Comparison of ENCODE assay signal across 23 mouse cellular contexts in the genomic region with DNA sequence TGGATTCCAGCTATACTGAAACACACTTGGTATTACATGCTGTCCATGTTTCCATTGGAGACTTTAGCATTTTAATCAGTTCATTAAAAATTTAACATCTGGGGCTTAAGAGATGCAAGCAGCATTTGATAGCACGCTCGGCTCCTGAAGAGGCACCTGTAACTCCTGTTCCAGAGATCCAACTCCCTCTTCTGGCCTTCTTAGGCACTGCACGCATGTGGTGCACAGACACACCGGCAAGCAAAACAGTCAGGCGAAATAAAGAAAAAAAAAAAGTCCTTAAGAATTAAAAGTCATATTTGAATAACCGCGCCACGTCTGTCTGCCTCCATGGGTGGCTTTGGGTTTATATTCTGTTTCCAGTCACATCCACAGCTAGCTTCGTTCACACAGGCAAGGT. TPM values are rescaled to one million over a fixed set of nuclear protein-coding genes. Genes with fewer than 3 reads are reported as not detected.
DNase-seq lines count a peak whose midpoint lies in the region; ATAC-seq and TF ChIP-seq lines count a peak whose summit lies in the region.
"Had no signal": no experiment of that assay in that cellular context is flagged by ENCODE, and none has a peak within 500 bp of the region (broad histone marks: within the 10 kb centered on the region; RNA-seq: fewer than 3 reads in every experiment).

No protein-coding gene starts in this region.

- H3K27ac ChIP-seq in hindbrain, postnatal 0 days = no peak overlapping the region
- no peak overlapping the region for H3K27ac ChIP-seq in hindbrain, embryonic 10.5 days
- no peak overlapping the region for H3K27ac ChIP-seq in midbrain, postnatal 0 days (ENCODE audit: low read depth, low read length)
- H3K27ac ChIP-seq in midbrain, embryonic 11.5 days (ENCODE audit: low read depth, low read length) = no peak overlapping the region
- H3K27ac ChIP-seq in stomach, postnatal 0 days (replicated peaks) = no peak overlapping the region
- H3K27ac ChIP-seq: heart, embryonic 10.5 days; hindbrain, embryonic 14.5 days; neural tube, embryonic 12.5 days had no signal

- peak; percentile 39 for DNase-seq in hindbrain, postnatal 0 days (ENCODE audit: low spot score)
- no peak for DNase-seq in hindbrain, embryonic 10.5 days (ENCODE audit: low spot score)
- DNase-seq in midbrain, postnatal 0 days (ENCODE audit: low spot score) = no peak
- no peak for DNase-seq in midbrain, embryonic 11.5 days (ENCODE audit: low spot score, missing footprints)
- peak; percentile 22 for DNase-seq in NIH3T3 (ENCODE audit: low read depth)
- DNase-seq in stomach, postnatal 0 days (ENCODE audit: low spot score) = no peak
- no peak for DNase-seq in kidney, postnatal 10 days
- DNase-seq: adrenal gland, postnatal 14 days; cerebellum, adult 18-20 months; gastrocnemius, postnatal 36 days; heart, postnatal 10 days; kidney, adult 18-20 months; kidney, postnatal 36 days had no signal

- no peaks in the 10 kb centered on the region for H3K36me3 ChIP-seq in hindbrain, postnatal 0 days (ENCODE audit: insufficient read depth, low read length)
- no peaks in the 10 kb centered on the region for H3K36me3 ChIP-seq in hindbrain, embryonic 10.5 days
- H3K36me3 ChIP-seq in midbrain, postnatal 0 days (ENCODE audit: insufficient read depth, low read length) = no peaks in the 10 kb centered on the region
- no peaks in the 10 kb centered on the region for H3K36me3 ChIP-seq in midbrain, embryonic 11.5 days (ENCODE audit: control insufficient read depth, insufficient read depth, low read length)
- H3K36me3 ChIP-seq in stomach, postnatal 0 days (ENCODE audit: control insufficient read depth, insufficient read depth, low read length) = no peaks in the 10 kb centered on the region
- H3K36me3 ChIP-seq: G1E; heart, embryonic 10.5 days; neural tube, embryonic 12.5 days had no signal

- H3K4me3 ChIP-seq in hindbrain, postnatal 0 days (ENCODE audit: low read length) = no peak overlapping the region
- no peak overlapping the region for H3K4me3 ChIP-seq in hindbrain, embryonic 10.5 days
- H3K4me3 ChIP-seq in midbrain, postnatal 0 days (ENCODE audit: low read depth, low read length) = no peak overlapping the region
- H3K4me3 ChIP-seq in midbrain, embryonic 11.5 days (ENCODE audit: low read depth, low read length) = no peak overlapping the region
- no peak overlapping the region for H3K4me3 ChIP-seq in stomach, postnatal 0 days (ENCODE audit: low read depth, low read length)
- H3K4me3 ChIP-seq: erythroblast, embryonic 14.5 days; heart, embryonic 10.5 days; neural tube, embryonic 12.5 days had no signal

- 91% methylated on average over 9 of the region's 9 CpGs for WGBS in hindbrain, postnatal 0 days
- 97% methylated on average over 9 of the region's 9 CpGs for WGBS in hindbrain, embryonic 10.5 days
- WGBS in midbrain, postnatal 0 days = 90% methylated on average over 9 of the region's 9 CpGs
- 96% methylated on average over 9 of the region's 9 CpGs for WGBS in midbrain, embryonic 11.5 days
- 95% methylated on average over 9 of the region's 9 CpGs for WGBS in stomach, postnatal 0 days

- no peaks in the 10 kb centered on the region for H3K9me3 ChIP-seq in hindbrain, postnatal 0 days (ENCODE audit: low read length)
- peaks cover 6% of the 10 kb centered on the region; the same call in 1 of the 2 replicates for H3K9me3 ChIP-seq in hindbrain, embryonic 10.5 days
- H3K9me3 ChIP-seq in midbrain, postnatal 0 days (ENCODE audit: low read length) = no peaks in the 10 kb centered on the region
- no peaks in the 10 kb centered on the region; the same call in 1 of the 2 replicates for H3K9me3 ChIP-seq in midbrain, embryonic 11.5 days (ENCODE audit: control insufficient read depth, low read length)
- H3K9me3 ChIP-seq in stomach, postnatal 0 days (ENCODE audit: control insufficient read depth, low read length) = no peaks in the 10 kb centered on the region

- no peaks in the 10 kb centered on the region for H3K4me1 ChIP-seq in hindbrain, postnatal 0 days (ENCODE audit: insufficient read depth, low read length)
- no peaks in the 10 kb centered on the region for H3K4me1 ChIP-seq in hindbrain, embryonic 10.5 days (replicated peaks)
- H3K4me1 ChIP-seq in midbrain, postnatal 0 days (ENCODE audit: insufficient read depth, low read length) = no peaks in the 10 kb centered on the region
- H3K4me1 ChIP-seq in midbrain, embryonic 11.5 days (ENCODE audit: control insufficient read depth, insufficient read depth, low read length) = no peaks in the 10 kb centered on the region
- H3K4me1 ChIP-seq in stomach, postnatal 0 days (replicated peaks; ENCODE audit: control insufficient read depth, insufficient read depth) = no peaks in the 10 kb centered on the region
- H3K4me1 ChIP-seq: neural tube, embryonic 12.5 days had no signal

- H3K4me2 ChIP-seq in hindbrain, postnatal 0 days (ENCODE audit: low read depth, low read length) = no peak overlapping the region
- H3K4me2 ChIP-seq in midbrain, postnatal 0 days (ENCODE audit: low read depth, low read length, poor library complexity, severe bottlenecking) = no peak overlapping the region
- H3K4me2 ChIP-seq in midbrain, embryonic 11.5 days = no peak overlapping the region
- no peak overlapping the region for H3K4me2 ChIP-seq in stomach, postnatal 0 days (replicated peaks; ENCODE audit: low read depth)
- H3K4me2 ChIP-seq: hindbrain, embryonic 14.5 days; neural tube, embryonic 12.5 days had no signal

- TF ChIP-seq EP300 in stomach, postnatal 0 days (optimal IDR thresholded peaks at IDR 0.05) = no peak

- ATAC-seq in hindbrain, postnatal 0 days = no peak
- no peak for ATAC-seq in midbrain, postnatal 0 days (ENCODE audit: low FRiP score)
- ATAC-seq in midbrain, embryonic 11.5 days (ENCODE audit: low FRiP score) = no peak
- no peak for ATAC-seq in stomach, postnatal 0 days (ENCODE audit: low FRiP score, low TSS enrichment)

- TF ChIP-seq CTCF in hindbrain, postnatal 0 days (IDR thresholded peaks at IDR 0.05; ENCODE audit: low read depth) = peak; percentile 46
- peak; percentile 54 for TF ChIP-seq CTCF in midbrain, postnatal 0 days (IDR thresholded peaks at IDR 0.05)
- peak; percentile 18; the same call in 1 of the 2 replicates for TF ChIP-seq CTCF in stomach, postnatal 0 days (IDR thresholded peaks at IDR 0.05; ENCODE audit: low read depth)

- H3K9ac ChIP-seq in hindbrain, postnatal 0 days (replicated peaks; ENCODE audit: low read length) = no peak overlapping the region
- H3K9ac ChIP-seq in midbrain, postnatal 0 days (replicated peaks; ENCODE audit: low read length, poor library complexity, severe bottlenecking) = no peak overlapping the region
- H3K9ac ChIP-seq in midbrain, embryonic 11.5 days (ENCODE audit: low read length) = no peak overlapping the region
- H3K9ac ChIP-seq in stomach, postnatal 0 days (ENCODE audit: low read length) = no peak overlapping the region
- H3K9ac ChIP-seq: hindbrain, embryonic 14.5 days; neural tube, embryonic 12.5 days had no signal

- no peaks in the 10 kb centered on the region for H3K27me3 ChIP-seq in hindbrain, postnatal 0 days (ENCODE audit: insufficient read depth, low read length)
- H3K27me3 ChIP-seq in hindbrain, embryonic 10.5 days (ENCODE audit: insufficient read depth, poor library complexity, severe bottlenecking) = no peaks in the 10 kb centered on the region
- H3K27me3 ChIP-seq in midbrain, postnatal 0 days (ENCODE audit: insufficient read depth, low read length) = no peaks in the 10 kb centered on the region
- H3K27me3 ChIP-seq in midbrain, embryonic 11.5 days (ENCODE audit: control insufficient read depth, insufficient read depth, low read length) = no peaks in the 10 kb centered on the region
- no peaks in the 10 kb centered on the region for H3K27me3 ChIP-seq in stomach, postnatal 0 days (ENCODE audit: control insufficient read depth, insufficient read depth, low read length)
- H3K27me3 ChIP-seq: neural tube, embryonic 12.5 days had no signal

RNA-seq across cellular contexts. Expression of a gene that starts 34.7 kb away (rescaled TPM):
- 0.31 and 0.50 TPM in 2 replicates for total RNA-seq in hindbrain, postnatal 0 days (2014; rRNA removed)
- 1.0 and 1.6 TPM in 2 replicates for polyA plus RNA-seq in hindbrain, postnatal 0 days (2015; fragmentation: Nextera tagmentation; extraction: Ambion mirVana)
- polyA plus RNA-seq in hindbrain, embryonic 10.5 days (2016; fragmentation: Nextera tagmentation; extraction: Ambion mirVana) = 1.1 and 2.9 TPM in 2 replicates
- 0.76 and 1.9 TPM in 2 replicates for total RNA-seq in midbrain, postnatal 0 days (2014; rRNA removed)
- polyA plus RNA-seq in midbrain, postnatal 0 days (2015; fragmentation: Nextera tagmentation; extraction: Ambion mirVana) = 1.3 and 1.4 TPM in 2 replicates
- 1.2 and 1.5 TPM in 2 replicates for polyA plus RNA-seq in midbrain, embryonic 11.5 days (2014; fragmentation: Nextera tagmentation; extraction: Ambion mirVana)
- 0.27 and 0.61 TPM in 2 replicates for polyA plus RNA-seq in stomach, postnatal 0 days (2015; fragmentation: Nextera tagmentation; extraction: Ambion mirVana)
- total RNA-seq: adrenal gland, postnatal 14 days; common myeloid progenitor, adult 5-6 weeks; gastrocnemius, postnatal 36 days; heart, postnatal 10 days; liver, adult 2 months; megakaryocyte progenitor cell, adult 5-6 weeks had no signal
- polyA plus RNA-seq: erythroblast, embryonic 14.5 days; G1E; liver, adult 2 months; spleen, adult 2 months had no signal

RNA-seq across cellular contexts. Expression of a gene that starts 54.3 kb away (rescaled TPM):
- total RNA-seq in hindbrain, postnatal 0 days (2014; rRNA removed) = not detected in 2 replicates
- 0.19 and 0.24 TPM in 2 replicates for polyA plus RNA-seq in hindbrain, postnatal 0 days (2015; fragmentation: Nextera tagmentation; extraction: Ambion mirVana)
- polyA plus RNA-seq in hindbrain, embryonic 10.5 days (2016; fragmentation: Nextera tagmentation; extraction: Ambion mirVana) = 0.08 TPM in 1 of 2 replicates, not detected in the other
- total RNA-seq in midbrain, postnatal 0 days (2014; rRNA removed) = 0.33 TPM in 1 of 2 replicates, not detected in the other
- 0.28 and 0.41 TPM in 2 replicates for polyA plus RNA-seq in midbrain, postnatal 0 days (2015; fragmentation: Nextera tagmentation; extraction: Ambion mirVana)
- 0.08 and 0.33 TPM in 2 replicates for polyA plus RNA-seq in midbrain, embryonic 11.5 days (2014; fragmentation: Nextera tagmentation; extraction: Ambion mirVana)
- not detected in 2 replicates for polyA plus RNA-seq in stomach, postnatal 0 days (2015; fragmentation: Nextera tagmentation; extraction: Ambion mirVana)
- total RNA-seq: adrenal gland, postnatal 14 days; common myeloid progenitor, adult 5-6 weeks; G1E; heart, postnatal 10 days; liver, adult 2 months; megakaryocyte progenitor cell, adult 5-6 weeks had no signal
- polyA plus RNA-seq: embryonic facial prominence, embryonic 11.5 days; erythroblast, embryonic 14.5 days; G1E; heart, embryonic 10.5 days; liver, adult 2 months had no signal

Comparison
In these comparisons a context has a peak if more than half of its experiments do, and no peak if none do; other contexts are left out.
1. DNase-seq: peak in hindbrain, postnatal 0 days (single experiment) and NIH3T3 (single experiment); none in hindbrain, embryonic 10.5 days (single experiment), midbrain, postnatal 0 days (single experiment), midbrain, embryonic 11.5 days (single experiment), stomach, postnatal 0 days (single experiment) and kidney, postnatal 10 days (single experiment).
2. Peak in every context shown above with its lines, with median percentiles within 50 percentile points of each other: CTCF ChIP-seq.